Mouse (Mus musculus) thymus, adult 2 months (tissue): ENCODE measurements around the gene Hnrnph1.

Experiments used
- CTCF ChIP-seq: fragments of 200-500 bp; IDR thresholded peaks from 2 replicates; pipeline ENCODE4 v1.5.1; 2012; ENCODE audit warnings: mild to moderate bottlenecking, control low read depth, low read length, moderate library complexity, borderline replicate concordance; ENCODE audit not compliant: control insufficient read depth, poor library complexity, insufficient read depth; ENCODE audit errors: extremely low read depth
- POLR2A ChIP-seq: fragments of 200-500 bp; IDR thresholded peaks from 2 replicates; pipeline ENCODE4 v1.6.1; 2012; ENCODE audit warnings: mild to moderate bottlenecking, low read length, control low read depth, moderate library complexity; ENCODE audit not compliant: control insufficient read depth, poor library complexity, insufficient read depth; ENCODE audit errors: extremely low read depth

DNA sequence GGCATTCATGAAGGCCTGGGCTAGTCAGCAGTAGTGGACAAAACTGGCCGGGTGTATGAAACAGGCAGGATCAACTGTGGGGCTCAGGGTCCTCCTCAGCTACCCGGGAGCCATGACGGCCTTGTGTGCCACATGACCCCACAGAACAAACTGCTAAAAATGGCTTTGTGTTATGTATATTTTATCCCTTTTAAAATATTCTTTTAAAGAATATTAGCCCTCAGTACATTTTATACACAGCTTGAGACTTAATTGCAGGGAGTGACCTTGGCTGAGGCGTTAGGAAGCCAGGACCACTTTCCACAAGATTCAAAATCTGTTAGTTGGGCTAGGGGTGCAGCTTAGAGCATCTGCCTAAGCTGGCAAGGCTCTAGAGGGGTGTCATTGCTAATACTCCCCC is 5.8 kb upstream of the Hnrnph1 start:
- TF ChIP-seq CTCF: no peak
- TF ChIP-seq POLR2A: no peak
